Mouse (Mus musculus) liver, embryonic 16.5 days (tissue): ENCODE results near the gene Poll. TPM values are rescaled to one million over a fixed set of nuclear protein-coding genes. Genes with fewer than 3 reads are reported as not detected.

Experiments
- ATAC-seq: fragments of 200-750 bp; cut with Nextera tagmentation; 2 replicates; pipeline ENCODE4 v1.8.0; 2017; ENCODE audit warnings: low read depth, mild to moderate bottlenecking, moderate number of reproducible peaks, moderate library complexity
- H3K27ac ChIP-seq: fragments of 300-500 bp; sonication (generic); 2 replicates; pipeline ENCODE4 v1.5.1; 2014; ENCODE audit warnings: mild to moderate bottlenecking, low read length
- H3K27me3 ChIP-seq: fragments of 300-500 bp; sonication (generic); 2 replicates; pipeline ENCODE4 v1.6.1; 2014; ENCODE audit warnings: low read depth, low read length, mixed read lengths; ENCODE audit not compliant: control insufficient read depth, insufficient read depth
- H3K36me3 ChIP-seq: fragments of 300-500 bp; sonication (generic); 2 replicates; pipeline ENCODE4 v1.6.1; 2014; ENCODE audit warnings: mild to moderate bottlenecking; ENCODE audit not compliant: control insufficient read depth, insufficient read depth
- H3K4me1 ChIP-seq: fragments of 300-500 bp; sonication (generic); 2 replicates; pipeline ENCODE4 v1.6.1; 2014; ENCODE audit warnings: low read depth, low read length, mixed read lengths; ENCODE audit not compliant: control insufficient read depth
- H3K4me2 ChIP-seq: fragments of 300-500 bp; sonication (generic); 2 replicates; pipeline ENCODE4 v1.6.1; 2014; ENCODE audit warnings: low read depth, low read length, mixed read lengths
- H3K4me3 ChIP-seq: fragments of 300-500 bp; sonication (generic); 2 replicates; pipeline ENCODE4 v1.5.1; 2014; ENCODE audit warnings: low read depth, mild to moderate bottlenecking, low read length
- H3K9ac ChIP-seq: fragments of 300-500 bp; sonication (generic); 2 replicates; pipeline ENCODE4 v1.6.1; 2014; ENCODE audit warnings: low read depth, low read length
- H3K9me3 ChIP-seq: fragments of 300-500 bp; sonication (generic); replicated peaks from 2 replicates; pipeline ENCODE4 v1.6.1; 2016; ENCODE audit warnings: low read length; ENCODE audit not compliant: control insufficient read depth
- WGBS: fragments of 180-500 bp; shearing (Covaris S2); extraction: QIAGEN DNeasy Blood & Tissue Kit; methylation state at CpG from one replicate; pipeline ENCODE4 v1.1.7; 2014; ENCODE audit not compliant: insufficient replicate concordance; 5-methylcytosine and 5-hydroxymethylcytosine counted together
- polyA plus RNA-seq: library from polyadenylated mRNA; unstranded; fragments of >200 nt; fragmentation: Nextera tagmentation; extraction: Ambion mirVana; gene quantifications from 2 replicates; pipeline ENCODE4 v1.2.1, GENCODE M21; 2015

The Poll gene
- polyA plus RNA-seq, 1 experiment from 2014 or later, result 5.4 TPM

- no peak overlapping the region for H3K4me3 ChIP-seq
- 33% methylated on average over 3 of the region's 3 CpGs for WGBS
- no peaks in the 10 kb centered on the region for H3K27me3 ChIP-seq
- no peak overlapping the region for H3K4me2 ChIP-seq
- H3K9me3 ChIP-seq, result no peaks in the 10 kb centered on the region
- H3K9ac ChIP-seq, result no peak overlapping the region
- peaks cover 5% of the 10 kb centered on the region for H3K4me1 ChIP-seq
- no peak for ATAC-seq
- no peak overlapping the region for H3K27ac ChIP-seq
- H3K36me3 ChIP-seq, result no peaks in the 10 kb centered on the region
Observed at GRCm38 (mm10) chr19:45581257-45581656, 20.9 kb upstream of the Poll start.

- Histone ChIP-seq H3K36me3 (no peaks in the 10 kb centered on the region), H3K4me1 (peaks cover 14% of the 10 kb centered on the region), H3K27me3 (no peaks in the 10 kb centered on the region), H3K27ac (no peak overlapping the region), H3K4me3 (no peak overlapping the region), H3K4me2 (no peak overlapping the region), H3K9ac (no peak overlapping the region), H3K9me3 (no peaks in the 10 kb centered on the region)
- WGBS, result 83% methylated on average over 12 of the region's 12 CpGs
- ATAC-seq, result no peak
Observed at GRCm38 (mm10) chr19:45580235-45580634, 19.9 kb upstream of the Poll start.

- no peaks in the 10 kb centered on the region for H3K27me3 ChIP-seq
- WGBS, result 86% methylated on average over 7 of the region's 7 CpGs
- H3K36me3 ChIP-seq, result no peaks in the 10 kb centered on the region
- no peak overlapping the region for H3K27ac ChIP-seq
- no peak for ATAC-seq
- no peak overlapping the region for H3K4me2 ChIP-seq
- H3K4me3 ChIP-seq, result no peak overlapping the region
- H3K9ac ChIP-seq, result no peak overlapping the region
- H3K4me1 ChIP-seq, result peaks cover 22% of the 10 kb centered on the region
- H3K9me3 ChIP-seq, result no peaks in the 10 kb centered on the region
Observed at GRCm38 (mm10) chr19:45579416-45579815, 19.1 kb upstream of the Poll start.

- H3K4me3 ChIP-seq, result no peak overlapping the region
- H3K27me3 ChIP-seq, result no peaks in the 10 kb centered on the region
- H3K27ac ChIP-seq, result no peak overlapping the region
- 78% methylated on average over 12 of the region's 12 CpGs for WGBS
- no peak overlapping the region for H3K4me2 ChIP-seq
- no peaks in the 10 kb centered on the region for H3K36me3 ChIP-seq
- peaks cover 25% of the 10 kb centered on the region for H3K4me1 ChIP-seq
- H3K9ac ChIP-seq, result no peak overlapping the region
- H3K9me3 ChIP-seq, result no peaks in the 10 kb centered on the region
- no peak for ATAC-seq
Observed at GRCm38 (mm10) chr19:45578976-45579375, 18.6 kb upstream of the Poll start.

GRCm38 (mm10) chr19:45577141-45577750 lies 16.9 kb upstream of the Poll start:
- H3K9ac ChIP-seq, result no peak overlapping the region
- H3K36me3 ChIP-seq, result no peaks in the 10 kb centered on the region
- H3K4me1 ChIP-seq, result peaks cover 39% of the 10 kb centered on the region
- H3K27me3 ChIP-seq, result no peaks in the 10 kb centered on the region
- H3K4me2 ChIP-seq, result no peak overlapping the region
- WGBS, result 36% methylated on average over 14 of the region's 14 CpGs
- H3K4me3 ChIP-seq, result no peak overlapping the region
- no peak for ATAC-seq
- no peak overlapping the region for H3K27ac ChIP-seq
- no peaks in the 10 kb centered on the region for H3K9me3 ChIP-seq

- H3K36me3 ChIP-seq, result no peaks in the 10 kb centered on the region
- peak; percentile 25; the same call in 1 of the 2 replicates for ATAC-seq
- no peak overlapping the region for H3K4me2 ChIP-seq
- no peak overlapping the region for H3K4me3 ChIP-seq
- H3K9me3 ChIP-seq, result no peaks in the 10 kb centered on the region
- H3K9ac ChIP-seq, result no peak overlapping the region
- WGBS, result 19% methylated on average over 8 of the region's 8 CpGs
- peaks cover 39% of the 10 kb centered on the region for H3K4me1 ChIP-seq
- H3K27me3 ChIP-seq, result no peaks in the 10 kb centered on the region
- H3K27ac ChIP-seq, result no peak overlapping the region
Observed at GRCm38 (mm10) chr19:45575632-45576001, 15.3 kb upstream of the Poll start.

GRCm38 (mm10) chr19:45574941-45575631 lies 14.8 kb upstream of the Poll start:
- 22% methylated on average over 19 of the region's 19 CpGs for WGBS
- H3K4me2 ChIP-seq, result peak overlapping the region; percentile 4; the same call in 1 of the 2 replicates
- no peaks in the 10 kb centered on the region for H3K27me3 ChIP-seq
- no peak overlapping the region for H3K4me3 ChIP-seq
- H3K4me1 ChIP-seq, result peaks cover 39% of the 10 kb centered on the region
- no peaks in the 10 kb centered on the region for H3K9me3 ChIP-seq
- ATAC-seq, result no peak
- H3K36me3 ChIP-seq, result no peaks in the 10 kb centered on the region
- no peak overlapping the region for H3K9ac ChIP-seq
- 0 out of 2 replicates have a peak overlapping the region, but pooled peaks have one; percentile 29 for H3K27ac ChIP-seq

GRCm38 (mm10) chr19:45574339-45574898 lies 14.1 kb upstream of the Poll start:
- Histone ChIP-seq H3K4me3 (no peak overlapping the region), H3K27ac (no peak overlapping the region), H3K9ac (no peak overlapping the region), H3K9me3 (no peaks in the 10 kb centered on the region), H3K27me3 (no peaks in the 10 kb centered on the region), H3K4me2 (no peak overlapping the region), H3K36me3 (no peaks in the 10 kb centered on the region), H3K4me1 (peaks cover 39% of the 10 kb centered on the region)
- no peak for ATAC-seq
- 25% methylated on average over 7 of the region's 7 CpGs for WGBS

GRCm38 (mm10) chr19:45573861-45574267 lies 13.5 kb upstream of the Poll start:
- H3K9ac ChIP-seq, result no peak overlapping the region
- H3K27ac ChIP-seq, result no peak overlapping the region
- H3K9me3 ChIP-seq, result no peaks in the 10 kb centered on the region
- WGBS, result 16% methylated on average over 6 of the region's 6 CpGs
- H3K4me2 ChIP-seq, result no peak overlapping the region
- H3K4me1 ChIP-seq, result peaks cover 39% of the 10 kb centered on the region
- H3K4me3 ChIP-seq, result no peak overlapping the region
- peak; percentile 58 for ATAC-seq
- no peaks in the 10 kb centered on the region for H3K27me3 ChIP-seq
- no peaks in the 10 kb centered on the region for H3K36me3 ChIP-seq
